Mouse (Mus musculus): ENCODE measurements at regions not wholly inside any gene's neighbourhood (a gene's known extent, or its start where the extent isn't known, plus 50 kb on each side); places are given as distances from the start of the nearest gene placed in this dataset. TPM values are rescaled to one million over a fixed set of nuclear protein-coding genes. Genes with fewer than 3 reads are reported as not detected.

DNA sequence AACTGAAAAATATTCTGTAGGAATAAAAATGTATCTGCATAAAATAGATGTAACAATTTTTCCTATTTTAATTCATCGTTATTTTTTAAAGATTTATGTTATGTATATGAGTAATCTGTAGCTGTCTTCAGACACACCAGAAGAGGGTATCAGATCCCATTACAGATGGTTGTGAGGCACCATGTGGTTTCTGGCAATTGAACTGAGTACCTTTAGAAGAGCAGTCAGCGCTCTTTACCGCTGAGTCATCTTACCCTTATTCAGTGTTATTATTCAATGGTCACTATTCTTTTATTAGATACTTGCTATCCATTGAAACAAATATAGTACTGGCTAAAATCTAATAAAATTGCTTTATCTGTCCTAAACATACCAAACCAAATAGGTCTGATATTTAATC lies 820.7 kb upstream of the Nrxn1 start:
- Histone ChIP-seq H3K36me3 (ENCODE audit: insufficient read depth, low read length) (no peaks in the 10 kb centered on the region), H3K9me3 (ENCODE audit: low read length) (no peaks in the 10 kb centered on the region), H3K4me2 (replicated peaks; ENCODE audit: low read depth, low read length) (no peak overlapping the region), H3K9ac (replicated peaks; ENCODE audit: low read depth) (no peak overlapping the region), H3K27ac (ENCODE audit: low read length) (no peak overlapping the region), H3K4me3 (ENCODE audit: low read depth, low read length) (no peak overlapping the region), H3K27me3 (replicated peaks; ENCODE audit: insufficient read depth, low read length) (no peaks in the 10 kb centered on the region), H3K4me1 (ENCODE audit: insufficient read depth, low read depth, low read length) (no peaks in the 10 kb centered on the region)
- no peak for TF ChIP-seq EP300 (IDR thresholded peaks at IDR 0.05)
- TF ChIP-seq CTCF (IDR thresholded peaks at IDR 0.05), result no peak
- WGBS, result 88% methylated on average over 3 of the region's 3 CpGs
- no peak for DNase-seq (ENCODE audit: low spot score)
- no peak for ATAC-seq

DNA sequence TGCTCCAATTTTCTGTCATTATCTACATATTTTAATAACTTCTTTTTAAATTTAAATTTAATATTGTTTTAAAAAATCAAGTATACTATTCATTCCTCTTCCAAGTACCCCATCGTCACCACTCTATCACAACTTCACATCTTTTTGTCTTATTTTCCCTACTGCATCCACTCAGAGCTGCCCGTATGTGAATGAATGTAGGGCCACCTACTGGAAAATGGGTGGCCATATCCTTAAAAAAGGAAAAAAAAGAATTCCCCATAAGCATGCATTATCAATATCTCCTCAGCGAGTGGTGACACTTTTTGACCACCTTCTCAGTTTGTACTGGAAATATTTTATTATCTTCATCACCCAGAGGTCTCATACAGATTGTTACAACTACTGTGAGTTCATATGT lies 810.2 kb upstream of the Nrxn1 start:
- ATAC-seq (no peak), DNase-seq (ENCODE audit: low spot score) (no peak)
- 86% methylated on average over 3 of the region's 3 CpGs for WGBS
- no peak overlapping the region for H3K27ac ChIP-seq (ENCODE audit: low read length)
- no peaks in the 10 kb centered on the region for H3K9me3 ChIP-seq (ENCODE audit: low read length)
- no peak overlapping the region for H3K9ac ChIP-seq (replicated peaks; ENCODE audit: low read depth)
- H3K27me3 ChIP-seq (replicated peaks; ENCODE audit: insufficient read depth, low read length), result no peaks in the 10 kb centered on the region
- H3K4me1 ChIP-seq (ENCODE audit: insufficient read depth, low read depth, low read length), result no peaks in the 10 kb centered on the region
- H3K36me3 ChIP-seq (ENCODE audit: insufficient read depth, low read length), result no peaks in the 10 kb centered on the region
- no peak overlapping the region for H3K4me3 ChIP-seq (ENCODE audit: low read depth, low read length)
- no peak overlapping the region for H3K4me2 ChIP-seq (replicated peaks; ENCODE audit: low read depth, low read length)
- TF ChIP-seq EP300 (IDR thresholded peaks at IDR 0.05) (no peak), CTCF (IDR thresholded peaks at IDR 0.05) (no peak)

DNA sequence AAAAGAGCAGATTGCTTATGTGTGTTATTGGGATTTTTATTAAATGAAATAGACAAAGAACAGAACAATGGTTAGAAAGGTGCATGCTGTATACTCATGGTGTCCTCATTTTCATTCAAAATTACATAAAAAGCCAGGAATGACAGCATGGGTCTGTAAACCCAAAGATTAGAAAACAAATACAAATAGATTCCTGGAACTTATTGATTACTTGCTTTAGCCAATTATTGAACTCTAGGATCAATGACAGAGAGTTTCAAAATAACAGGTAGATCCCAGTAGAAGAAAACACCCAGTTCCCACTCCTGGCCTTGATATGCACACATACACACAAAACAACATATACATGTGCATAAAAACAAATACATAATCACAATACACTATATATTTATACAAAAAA lies 782.4 kb upstream of the Nrxn1 start:
- no peaks in the 10 kb centered on the region; the same call in 1 of the 2 replicates for H3K9me3 ChIP-seq (ENCODE audit: low read length)
- no peak overlapping the region for H3K4me2 ChIP-seq (replicated peaks; ENCODE audit: low read depth, low read length)
- H3K4me3 ChIP-seq (ENCODE audit: low read depth, low read length), result no peak overlapping the region
- H3K9ac ChIP-seq (replicated peaks; ENCODE audit: low read depth), result no peak overlapping the region
- no peak for DNase-seq (ENCODE audit: low spot score)
- no peak for ATAC-seq
- H3K36me3 ChIP-seq (ENCODE audit: insufficient read depth, low read length), result no peaks in the 10 kb centered on the region
- no peaks in the 10 kb centered on the region for H3K27me3 ChIP-seq (replicated peaks; ENCODE audit: insufficient read depth, low read length)
- H3K4me1 ChIP-seq (ENCODE audit: insufficient read depth, low read depth, low read length), result no peaks in the 10 kb centered on the region
- TF ChIP-seq CTCF (IDR thresholded peaks at IDR 0.05) (no peak), EP300 (IDR thresholded peaks at IDR 0.05) (no peak)
- H3K27ac ChIP-seq (ENCODE audit: low read length), result no peak overlapping the region

DNA sequence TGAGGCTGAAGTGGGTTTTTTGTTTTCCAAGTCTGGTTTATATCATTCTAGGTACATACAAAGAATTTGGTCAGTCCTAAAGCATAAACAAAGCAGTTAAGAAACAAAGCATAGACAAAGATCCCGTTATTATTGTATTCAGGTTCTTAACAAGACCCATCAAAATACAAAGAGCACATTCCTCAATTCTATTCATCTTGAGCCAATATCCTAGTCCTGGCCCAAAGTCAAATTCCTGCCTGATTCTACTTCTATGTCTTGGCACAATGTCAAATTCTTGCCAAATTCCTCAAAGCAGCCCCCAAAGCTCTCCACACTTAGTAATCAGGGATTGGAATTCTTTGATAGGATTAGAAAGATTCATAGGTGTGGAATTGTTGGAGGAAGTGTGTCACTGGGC lies 769.3 kb upstream of the Nrxn1 start:
- H3K9me3 ChIP-seq (ENCODE audit: low read length), result no peaks in the 10 kb centered on the region
- no peak overlapping the region for H3K4me2 ChIP-seq (replicated peaks; ENCODE audit: low read depth, low read length)
- no peaks in the 10 kb centered on the region for H3K27me3 ChIP-seq (replicated peaks; ENCODE audit: insufficient read depth, low read length)
- DNase-seq (ENCODE audit: low spot score), result peak; percentile 4
- ATAC-seq, result no peak
- no peak overlapping the region for H3K9ac ChIP-seq (replicated peaks; ENCODE audit: low read depth)
- WGBS, result 18% methylated on average over 1 of the region's 1 CpGs
- no peak overlapping the region for H3K27ac ChIP-seq (ENCODE audit: low read length)
- H3K4me3 ChIP-seq (ENCODE audit: low read depth, low read length), result no peak overlapping the region
- TF ChIP-seq EP300 (IDR thresholded peaks at IDR 0.05), result no peak
- no peak for TF ChIP-seq CTCF (IDR thresholded peaks at IDR 0.05)
- no peaks in the 10 kb centered on the region for H3K4me1 ChIP-seq (ENCODE audit: insufficient read depth, low read depth, low read length)
- H3K36me3 ChIP-seq (ENCODE audit: insufficient read depth, low read length), result no peaks in the 10 kb centered on the region

Small RNA genes in the stretch of these regions (microRNA-seq; reads per million reads assigned to microRNA genes)
- gene Gm44345, result not detected
